Mouse (Mus musculus) MN1 (cell line): ENCODE measurements around the gene Nr5a2.
"Not testable (repeated sequence)": the region's sequence is repeated elsewhere in the genome, so short reads cannot be mapped to it uniquely, and the experiment has no call there.

ENCODE experiments used
- DNase-seq: peaks from one replicate; pipeline ENCODE4 v3.0.0-alpha.2; 2016; ENCODE audit warnings: low spot score

The Nr5a2 gene

GRCm38 (mm10) chr1:136839202-136839601 is 121.0 kb downstream of the Nr5a2 start:
- no peak for DNase-seq

GRCm38 (mm10) chr1:136832305-136833152 is 127.7 kb downstream of the Nr5a2 start:
- DNase-seq = no peak

GRCm38 (mm10) chr1:136830992-136831391 is 129.3 kb downstream of the Nr5a2 start:
- no peak for DNase-seq

- no peak for DNase-seq
These were observed 130.3 kb downstream of the Nr5a2 start for GRCm38 (mm10) chr1:136829931-136830330.

GRCm38 (mm10) chr1:136823897-136824296 is 136.4 kb downstream of the Nr5a2 start:
- DNase-seq = no peak

- DNase-seq = no peak
These were observed 159.6 kb downstream of the Nr5a2 start for GRCm38 (mm10) chr1:136800625-136801024.

- no peak for DNase-seq
These were observed 163.7 kb downstream of the Nr5a2 start for GRCm38 (mm10) chr1:136796361-136797090.

- not testable (repeated sequence) for DNase-seq
These were observed 167.0 kb downstream of the Nr5a2 start for GRCm38 (mm10) chr1:136792957-136793883.
